Mouse (Mus musculus) liver, postnatal 0 days (tissue): ENCODE measurements at regions not wholly inside any gene's neighbourhood (a gene's known extent, or its start where the extent isn't known, plus 50 kb on each side); places are given as distances from the start of the nearest gene placed in this dataset.

Experiments
- CTCF ChIP-seq: sonication (generic); IDR thresholded peaks from 2 replicates; pipeline ENCODE4 v1.5.1; 2016; ENCODE audit warnings: antibody characterized with exemption, low read depth
- EP300 ChIP-seq: IDR thresholded peaks from 2 replicates; pipeline ENCODE4 v1.6.1; 2016; ENCODE audit warnings: antibody characterized with exemption, low read depth, mild to moderate bottlenecking

DNA sequence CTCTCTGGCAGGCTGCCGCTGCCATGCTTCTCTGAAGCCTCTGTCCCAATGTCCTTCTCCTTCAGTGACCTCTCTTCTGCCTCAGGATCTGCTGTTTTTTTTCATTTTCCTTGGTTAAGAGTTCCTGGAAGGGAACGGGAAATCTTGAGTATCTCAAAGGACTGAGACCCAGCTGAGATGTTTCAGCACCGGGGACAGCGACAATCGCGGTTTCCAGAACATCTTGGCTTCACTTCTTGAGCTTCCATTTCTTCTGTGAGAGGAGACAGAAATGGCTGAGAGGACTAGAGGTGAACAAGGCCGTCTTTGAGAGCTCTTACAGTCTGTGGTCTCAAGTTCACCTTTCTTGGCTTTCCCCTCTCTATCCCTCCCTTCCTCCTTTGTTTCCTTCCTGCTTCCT is 136.6 kb upstream of the Lhx1 start:
- TF ChIP-seq CTCF (no peak), EP300 (no peak)
